Mouse (Mus musculus) heart, postnatal 0 days (tissue): ENCODE data around the gene Rnf227.

Experiments
- CTCF ChIP-seq: IDR thresholded peaks from 2 replicates; pipeline ENCODE4 v1.5.1; 2016; ENCODE audit warnings: antibody characterized with exemption, control low read depth, low read depth
- EP300 ChIP-seq: IDR thresholded peaks from 2 replicates; pipeline ENCODE4 v1.6.1; 2016; ENCODE audit warnings: antibody characterized with exemption, low read depth

- TF ChIP-seq CTCF (no peak), EP300 (no peak)
These were observed 18.7 kb upstream of the Rnf227 start for GRCm38 (mm10) chr11:69321580-69321979.
